Mouse (Mus musculus): ENCODE results near the gene Mixl1.
A peak's percentile ranks its signal among the peaks of the same experiment; 100 is the strongest.

Mixl1 gene

DNA sequence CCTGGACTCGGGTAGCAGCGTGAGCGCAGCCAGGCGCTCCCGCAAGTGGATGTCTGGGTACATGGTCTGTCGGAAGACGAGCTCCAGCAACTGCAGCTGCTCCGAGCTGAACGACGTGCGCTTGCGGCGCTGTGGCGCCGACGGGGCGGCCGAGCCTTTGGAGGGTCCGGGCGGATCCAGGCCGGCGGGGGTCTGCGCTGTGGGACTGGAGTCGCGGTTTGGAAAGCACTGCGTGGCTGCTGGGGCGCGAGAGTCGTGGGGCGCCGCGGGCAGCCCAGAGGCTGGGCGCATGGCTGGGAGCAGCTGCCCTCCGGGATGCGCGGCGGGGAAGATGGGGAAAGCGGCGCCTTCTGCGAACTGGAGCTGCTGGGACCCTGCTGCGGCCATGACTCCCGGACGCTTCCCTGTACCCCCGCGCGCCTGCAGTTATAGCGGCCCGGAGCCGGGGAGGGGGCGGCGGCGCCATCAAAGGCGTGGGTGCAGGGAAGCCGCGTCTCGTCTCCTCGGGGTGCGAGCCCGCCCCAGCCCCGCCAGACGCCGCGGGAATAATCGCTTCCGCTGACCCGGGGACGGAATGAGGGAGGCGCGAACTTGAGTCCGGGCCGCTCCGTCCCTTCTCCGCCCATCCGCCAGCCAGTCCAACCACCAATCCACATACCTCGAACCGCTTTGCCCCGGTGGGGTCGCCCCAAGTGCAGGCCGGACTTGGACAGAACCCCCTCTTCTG is at the start of gene Mixl1:
TSS of gene Mixl1 (minus strand) at position 409 of the 727 bp plus-strand sequence.
- no peak for DNase-seq (ENCODE audit: low read depth, low spot score)

DNA sequence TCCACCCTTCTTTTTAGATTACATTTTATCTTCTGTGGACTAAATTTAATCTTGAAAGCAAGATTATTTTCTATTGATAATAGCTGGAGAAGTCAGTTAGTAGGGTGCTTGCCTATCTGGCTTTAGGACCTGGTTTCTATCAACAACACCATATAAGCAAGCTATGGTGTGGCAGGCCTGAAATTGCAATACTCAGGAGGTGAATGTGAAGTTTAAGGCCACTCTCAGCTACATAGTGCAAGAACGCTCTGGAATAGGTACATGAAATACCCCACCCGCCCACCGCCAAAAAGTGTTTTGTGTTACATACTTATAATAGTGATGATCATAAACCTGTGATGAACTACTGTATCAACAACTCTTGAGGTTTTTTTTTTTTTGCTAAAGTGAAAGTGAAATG is 32.4 kb upstream of the Mixl1 start:
- no peak for DNase-seq (ENCODE audit: low read depth, low spot score)

DNA sequence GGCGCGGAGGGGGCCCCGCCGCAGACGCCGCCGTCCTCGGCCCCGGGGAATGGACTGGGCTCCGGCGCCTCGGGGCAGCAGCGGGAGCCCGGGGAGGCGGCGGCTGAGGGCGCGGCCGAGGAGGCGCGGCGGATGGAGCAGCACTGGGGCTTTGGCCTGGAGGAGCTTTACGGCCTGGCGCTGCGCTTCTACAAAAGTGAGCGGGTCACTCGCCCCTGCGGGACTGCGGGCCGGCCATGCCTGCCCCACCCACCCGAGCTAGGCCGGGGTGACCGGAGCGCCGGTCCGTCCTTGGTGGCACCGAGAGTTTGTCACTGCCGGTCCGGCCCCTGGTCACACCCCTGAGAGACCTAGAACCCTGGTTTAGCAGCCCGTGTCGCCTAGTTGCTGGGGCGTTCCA is 29.3 kb upstream of the Mixl1 start:
- no peak for DNase-seq (ENCODE audit: low read depth, low spot score)

DNA sequence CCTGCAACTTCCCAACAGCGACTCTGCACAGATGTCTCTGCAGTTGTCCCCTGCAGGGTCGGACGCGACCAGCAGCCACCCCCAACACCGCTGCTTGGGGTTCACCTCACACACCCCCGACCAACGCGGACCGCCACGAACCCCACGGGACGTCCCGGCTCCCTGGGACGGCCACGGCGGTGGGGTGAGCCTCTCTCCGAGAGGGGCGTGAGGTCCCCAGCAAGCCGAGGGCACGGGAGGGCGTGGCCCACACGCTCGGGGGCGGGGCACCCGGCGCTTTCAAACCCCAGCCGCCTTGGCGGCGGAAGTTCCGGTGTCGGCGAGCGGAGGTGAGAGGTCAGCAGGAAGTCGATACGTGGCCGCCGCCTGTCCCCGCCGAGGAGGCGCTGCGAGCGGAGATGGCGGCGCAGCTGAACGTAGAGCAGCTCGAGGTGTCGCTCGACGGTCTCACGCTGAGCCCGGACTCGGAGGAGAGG is 28.9 kb upstream of the Mixl1 start, which contains the start of gene Acbd3:
TSS of gene Acbd3 (plus strand) at position 340 of the 476 bp plus-strand sequence.
- DNase-seq (ENCODE audit: low read depth, low spot score), result peak; percentile 86

DNA sequence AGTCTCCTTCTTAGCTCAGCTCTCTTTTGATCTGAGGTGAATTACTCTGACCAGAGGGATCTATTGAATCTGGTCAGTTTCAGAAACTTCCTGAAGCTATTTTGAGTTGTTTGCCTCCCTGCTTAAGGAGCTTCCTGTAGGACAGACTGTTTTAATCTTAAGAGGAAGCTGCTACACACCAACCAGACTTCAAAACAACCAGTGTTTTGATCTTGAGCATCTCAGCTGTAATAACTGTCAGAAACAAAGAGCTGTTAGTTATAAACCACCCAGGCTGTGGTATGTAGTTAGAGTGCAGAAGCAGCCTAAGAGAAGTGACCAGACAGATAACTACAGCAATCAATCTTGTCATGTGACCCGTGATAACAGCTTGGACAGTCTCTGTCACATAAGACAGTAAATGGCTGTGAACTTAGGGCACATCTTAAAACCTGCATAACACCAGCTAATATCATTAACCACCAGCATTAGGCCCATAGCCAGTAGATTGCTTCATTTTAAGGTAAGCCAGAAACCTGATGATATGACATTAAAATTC is 26.9 kb upstream of the Mixl1 start:
- DNase-seq (ENCODE audit: low read depth, low spot score), result no peak

DNA sequence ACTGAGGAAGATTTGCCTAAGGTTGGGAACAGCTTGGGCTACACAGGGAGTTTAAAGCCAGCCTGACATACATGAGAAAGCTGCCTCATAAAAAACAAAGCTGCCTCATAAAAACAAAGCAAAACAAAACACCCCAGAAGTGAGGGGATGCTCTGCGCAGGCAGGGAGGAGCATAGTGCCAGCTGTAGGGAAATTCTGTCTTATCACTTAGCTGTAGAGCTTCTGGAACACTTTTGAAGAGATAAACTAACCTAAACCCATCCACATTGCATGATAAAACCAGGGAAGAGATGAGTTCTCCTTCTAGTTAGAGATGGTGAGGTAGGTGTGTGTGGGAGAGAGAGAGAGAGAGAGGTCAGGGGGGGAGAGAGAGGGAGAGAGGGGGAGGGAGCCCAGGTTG is 25.8 kb upstream of the Mixl1 start:
- no peak for DNase-seq (ENCODE audit: low read depth, low spot score)

DNA sequence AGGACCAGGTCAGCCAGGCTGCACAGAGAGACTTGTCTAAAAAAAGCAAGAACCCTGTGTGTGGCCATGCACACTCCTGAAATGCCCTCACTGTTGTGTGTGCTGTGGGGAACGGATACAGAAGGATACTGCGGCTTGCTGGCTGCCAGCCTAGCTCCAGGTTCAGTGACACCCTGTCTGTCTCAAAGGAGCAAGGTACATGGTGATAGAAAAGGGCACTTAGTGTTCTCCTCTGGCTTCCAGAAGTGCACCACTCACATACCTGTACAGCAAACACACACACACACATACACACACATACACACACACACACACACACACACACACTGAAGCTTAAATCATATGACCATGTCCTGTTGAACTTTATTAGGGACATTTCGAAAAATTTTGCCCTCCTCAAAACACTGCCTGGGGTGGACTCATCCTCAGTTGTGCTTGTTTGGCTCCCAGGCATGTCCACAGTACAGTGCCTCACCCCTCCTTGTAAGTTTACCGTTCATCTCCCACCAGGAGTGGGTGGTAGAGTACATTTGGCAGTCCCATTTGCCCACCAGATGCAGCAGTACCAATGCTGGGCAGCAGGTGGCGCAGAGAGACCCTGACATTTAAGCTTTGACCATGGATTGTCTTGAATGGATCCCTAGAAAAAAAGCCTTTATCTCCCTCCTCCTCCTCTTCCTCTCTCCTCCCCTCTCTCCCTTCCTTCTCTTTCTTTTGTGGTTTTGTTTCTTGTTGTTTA is 23.3 kb upstream of the Mixl1 start:
- DNase-seq (ENCODE audit: low read depth, low spot score), result peak; percentile 74

DNA sequence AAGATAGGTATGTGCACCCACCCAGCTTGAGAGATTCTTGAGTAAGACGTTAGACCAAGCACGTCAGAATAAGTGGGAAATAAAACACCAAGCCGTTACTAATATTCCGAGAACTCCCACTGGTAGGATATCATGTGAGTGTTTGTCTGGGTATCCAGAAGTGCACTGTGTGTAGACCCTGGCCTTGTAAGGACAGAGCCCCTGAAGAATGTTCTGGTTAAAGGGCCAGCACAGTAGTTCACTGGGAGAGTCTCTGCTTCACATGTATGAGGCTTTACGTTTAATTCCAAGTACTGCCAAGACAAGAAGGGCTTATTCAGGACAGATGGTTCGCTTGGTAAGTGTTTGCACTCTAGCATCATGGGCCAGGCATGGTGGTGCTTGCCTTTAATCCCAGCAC is 22.6 kb upstream of the Mixl1 start:
- DNase-seq (ENCODE audit: low read depth, low spot score), result no peak

DNA sequence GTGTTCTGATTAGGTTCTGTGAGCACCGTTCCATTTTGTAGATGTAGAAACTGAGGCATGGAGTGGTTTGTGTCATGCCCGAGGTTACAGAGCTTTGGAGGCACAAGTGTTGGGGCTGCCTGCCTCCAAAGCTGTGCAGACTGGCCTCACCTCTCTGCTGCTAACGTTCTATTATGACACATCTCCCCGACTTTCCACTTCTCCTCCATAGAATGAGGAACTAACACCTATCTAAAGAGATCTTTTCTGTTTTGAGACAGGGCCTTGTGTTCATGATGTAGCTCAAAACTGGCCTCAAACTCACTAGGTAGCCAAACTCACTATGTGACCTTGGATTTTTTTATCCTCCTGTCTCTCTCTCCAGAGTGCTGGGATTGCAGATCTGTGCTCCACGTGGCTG is 21.9 kb upstream of the Mixl1 start:
- DNase-seq (ENCODE audit: low read depth, low spot score), result no peak

DNA sequence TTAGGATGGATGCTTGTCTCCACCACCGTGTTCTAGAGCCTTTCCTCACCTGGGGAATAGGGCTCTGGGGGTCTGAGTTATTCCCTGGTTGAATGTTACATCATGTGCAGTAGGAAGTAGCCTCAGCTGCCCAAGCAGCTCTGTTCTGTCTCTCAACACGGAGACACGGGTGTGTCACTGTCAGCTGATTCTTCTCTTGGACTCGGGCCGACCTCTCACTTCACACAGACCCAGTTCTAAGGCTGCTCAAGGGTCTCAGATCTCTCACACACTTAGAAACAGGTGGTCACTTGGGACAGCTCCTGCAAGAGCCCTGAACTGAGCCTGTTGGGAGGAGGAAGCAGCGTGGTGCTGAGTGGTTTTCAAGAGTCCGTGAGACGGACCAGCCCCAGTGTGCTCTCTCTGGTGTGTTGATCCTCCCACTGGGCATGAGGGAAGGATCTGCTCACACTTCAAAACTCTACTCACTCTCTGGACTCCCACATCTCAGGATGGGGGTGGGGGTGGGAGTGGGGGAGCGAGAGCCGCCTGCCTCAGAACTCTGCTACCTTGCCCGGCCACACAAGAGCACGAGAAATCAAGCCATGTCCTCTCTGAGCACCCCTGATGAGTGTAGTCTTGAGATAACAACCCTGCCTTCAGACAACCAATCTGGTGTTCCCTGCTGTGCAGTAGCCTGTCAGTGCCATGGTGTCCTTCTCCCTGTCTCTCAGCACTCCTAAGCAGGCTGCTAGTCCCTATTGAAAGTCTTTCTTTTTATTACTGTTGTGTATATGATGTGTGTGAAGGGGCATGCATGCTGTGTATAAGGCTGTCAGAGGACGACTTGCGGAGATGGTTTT is 12.3 kb upstream of the Mixl1 start:
- no peak for DNase-seq (ENCODE audit: low read depth, low spot score)

DNA sequence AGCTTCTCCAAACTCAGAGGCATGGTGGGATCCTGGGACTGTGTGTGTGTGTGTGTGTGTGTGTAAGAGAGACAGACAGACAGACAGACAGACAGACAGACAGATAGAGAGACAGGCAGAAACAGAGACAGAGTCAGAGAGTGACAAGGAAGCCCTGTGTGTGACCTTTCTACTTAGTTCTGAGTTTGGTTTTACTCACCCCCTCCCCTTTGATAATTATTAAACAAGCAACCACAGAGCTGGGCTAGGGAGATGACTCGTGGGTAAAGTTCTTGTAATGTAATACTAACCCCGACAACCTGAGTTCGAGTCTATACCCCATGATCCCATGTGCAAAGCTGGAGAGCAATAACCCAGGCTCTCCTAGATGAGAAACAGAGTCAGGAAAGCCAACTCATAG is 11.0 kb upstream of the Mixl1 start:
- no peak for DNase-seq (ENCODE audit: low read depth, low spot score)

DNA sequence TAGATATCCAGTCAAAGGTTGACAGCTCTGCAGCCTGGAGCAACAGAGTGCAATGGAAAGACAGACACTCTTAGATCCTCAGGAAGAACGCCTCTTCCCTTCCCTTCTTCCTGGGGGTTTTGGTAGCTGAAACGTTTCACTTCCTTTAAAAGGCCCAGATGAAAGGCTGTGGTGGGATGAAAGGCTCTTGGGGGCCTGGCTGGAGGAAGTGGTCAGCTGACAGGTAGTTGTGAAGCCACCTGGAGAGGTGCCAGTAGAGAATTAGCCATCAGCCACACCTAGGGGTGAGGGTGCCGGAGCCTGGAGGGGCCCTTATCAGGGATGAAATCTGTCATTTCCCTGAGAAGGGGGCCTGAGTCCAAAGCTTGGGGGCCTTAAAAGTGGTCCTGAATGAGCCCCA is 10.5 kb upstream of the Mixl1 start:
- no peak for DNase-seq (ENCODE audit: low read depth, low spot score)

DNA sequence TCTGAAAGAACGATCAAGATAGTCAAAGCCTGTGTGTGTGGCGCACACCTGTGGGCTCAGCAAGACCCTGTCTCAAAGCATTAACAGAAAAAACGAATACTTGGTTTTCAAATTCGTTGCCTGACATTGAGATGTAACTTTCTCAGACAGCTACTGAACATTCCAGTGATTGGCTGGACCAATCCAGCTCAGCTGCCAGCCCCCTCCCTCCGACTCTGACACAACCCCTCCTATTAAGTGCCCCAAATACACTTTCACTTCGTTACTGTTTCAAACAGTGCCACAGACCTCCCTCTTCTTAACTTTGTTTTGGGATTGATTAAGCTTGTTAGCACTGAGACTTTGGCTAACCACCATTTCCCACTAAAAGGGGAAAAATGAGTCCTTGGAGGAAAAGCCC is 6.6 kb upstream of the Mixl1 start:
- no peak for DNase-seq (ENCODE audit: low read depth, low spot score)

DNA sequence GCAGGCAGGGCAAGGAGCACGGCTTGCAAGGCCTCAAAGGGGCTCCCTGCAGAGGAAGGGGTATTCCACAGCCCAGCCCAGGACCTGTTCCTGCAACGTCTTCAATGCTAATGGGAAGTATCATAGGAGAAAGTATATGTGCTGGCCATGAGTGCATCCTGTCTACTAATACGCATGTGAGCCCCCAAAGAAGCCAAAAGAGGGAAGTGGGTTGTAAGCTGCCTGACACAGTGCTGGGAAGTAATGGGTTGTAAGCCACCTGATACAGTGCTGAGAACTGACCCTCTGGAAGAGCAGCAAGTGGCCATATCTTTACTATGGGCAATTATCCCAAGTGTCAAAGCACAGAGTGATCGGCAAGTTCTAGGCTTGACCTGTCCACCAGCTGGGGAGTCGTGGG is 1.2 kb upstream of the Mixl1 start:
- DNase-seq (ENCODE audit: low read depth, low spot score), result no peak

DNA sequence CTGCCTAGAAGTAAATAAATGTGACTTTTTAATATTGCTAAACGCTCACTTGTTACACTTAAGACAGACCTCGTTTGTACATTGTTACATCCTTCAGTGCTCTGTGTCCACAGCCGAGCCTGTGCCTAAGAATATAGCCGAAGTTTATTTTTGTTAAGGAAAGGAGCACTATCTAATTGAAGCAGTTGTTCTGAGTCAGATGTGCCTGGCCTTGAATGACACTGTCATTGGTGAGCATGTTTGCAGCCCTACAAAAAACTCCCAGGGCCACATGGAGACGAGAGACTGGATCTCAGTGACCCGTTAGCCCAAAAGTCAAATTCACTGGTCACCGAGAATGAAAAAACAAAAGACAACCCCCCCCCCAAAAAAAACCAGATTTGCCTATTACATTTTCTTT is 5.5 kb downstream of the Mixl1 start:
- DNase-seq (ENCODE audit: low read depth, low spot score), result no peak
